Mouse (Mus musculus): ENCODE results near the gene Rock2. TPM values are rescaled to one million over a fixed set of nuclear protein-coding genes. Genes with fewer than 3 reads are reported as not detected.

The Rock2 gene
- polyA plus RNA-seq, 1 experiment, result 3.6 TPM

GRCm38 (mm10) chr12:16912600-16912999 lies 17.9 kb downstream of the Rock2 start:
- Histone ChIP-seq H3K27me3 (ENCODE audit: control insufficient read depth, insufficient read depth, low read length) (no peaks in the 10 kb centered on the region), H3K36me3 (ENCODE audit: control insufficient read depth, insufficient read depth, low read length) (no peaks in the 10 kb centered on the region), H3K4me1 (ENCODE audit: control insufficient read depth, insufficient read depth, insufficient read length, low read length) (peaks cover 2% of the 10 kb centered on the region; the same call in 1 of the 2 replicates), H3K4me3 (ENCODE audit: low read depth, low read length) (no peak overlapping the region), H3K27ac (ENCODE audit: insufficient read depth, low read depth, low read length) (no peak overlapping the region)
- 66% methylated on average over 3 of the region's 3 CpGs for WGBS
- TF ChIP-seq CTCF (IDR thresholded peaks at IDR 0.05; ENCODE audit: extremely low read depth, insufficient read length, insufficient replicate concordance, low read depth, low read length), result no peak
- no peak for TF ChIP-seq POLR2A (IDR thresholded peaks at IDR 0.05; ENCODE audit: low read depth, low read length)

DNA sequence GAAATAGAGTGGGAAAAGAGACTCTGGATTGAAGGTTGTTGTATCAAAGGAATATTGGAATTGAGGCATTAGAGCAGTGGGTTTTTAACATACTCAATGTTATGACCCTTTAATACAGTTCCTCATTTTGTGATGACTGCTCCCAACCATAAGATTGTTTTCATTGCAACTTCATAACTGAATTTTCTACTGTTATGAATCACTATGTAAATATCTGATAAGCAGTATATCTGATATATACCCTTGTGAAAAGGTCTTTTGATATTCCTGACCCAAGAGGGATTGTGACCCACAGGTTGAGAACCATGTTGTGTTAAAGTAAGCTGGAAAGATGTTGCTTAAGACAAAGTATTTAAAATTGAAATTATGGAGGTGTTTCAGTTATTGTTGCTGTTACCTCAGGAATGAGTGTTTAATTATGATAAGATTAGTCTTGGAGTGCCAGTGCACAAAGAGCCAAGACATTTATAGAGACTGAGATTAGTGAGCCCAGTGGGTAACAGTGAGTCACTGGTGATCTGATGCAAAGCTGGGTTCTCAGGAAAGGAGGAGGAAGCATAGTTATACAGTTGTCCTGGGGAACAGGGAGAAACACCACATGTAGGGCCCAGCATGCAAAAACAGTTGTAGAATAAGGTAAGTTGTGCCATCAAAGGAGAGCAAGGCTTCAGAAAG lies 25.6 kb downstream of the Rock2 start:
- Histone ChIP-seq H3K27me3 (ENCODE audit: control insufficient read depth, insufficient read depth, low read length) (no peaks in the 10 kb centered on the region), H3K27ac (ENCODE audit: insufficient read depth, low read depth, low read length) (no peak overlapping the region)

GRCm38 (mm10) chr12:16927889-16928288 lies 33.2 kb downstream of the Rock2 start:
- Histone ChIP-seq H3K27me3 (ENCODE audit: control insufficient read depth, insufficient read depth, low read length) (no peaks in the 10 kb centered on the region), H3K4me3 (ENCODE audit: low read depth, low read length) (no peak overlapping the region)
- 76% methylated on average over 2 of the region's 2 CpGs for WGBS

More for the DNA sequence above, 25.6 kb downstream of the Rock2 start:
- no peaks in the 10 kb centered on the region for H3K36me3 ChIP-seq (ENCODE audit: control insufficient read depth, insufficient read depth, low read length)
- peaks cover 4% of the 10 kb centered on the region; the same call in 1 of the 2 replicates for H3K4me1 ChIP-seq (ENCODE audit: control insufficient read depth, insufficient read depth, insufficient read length, low read length)
- H3K4me3 ChIP-seq (ENCODE audit: low read depth, low read length), result no peak overlapping the region
- no peak for TF ChIP-seq POLR2A (IDR thresholded peaks at IDR 0.05; ENCODE audit: low read depth, low read length)
- no peak for TF ChIP-seq CTCF (IDR thresholded peaks at IDR 0.05; ENCODE audit: extremely low read depth, insufficient read length, insufficient replicate concordance, low read depth, low read length)

DNA sequence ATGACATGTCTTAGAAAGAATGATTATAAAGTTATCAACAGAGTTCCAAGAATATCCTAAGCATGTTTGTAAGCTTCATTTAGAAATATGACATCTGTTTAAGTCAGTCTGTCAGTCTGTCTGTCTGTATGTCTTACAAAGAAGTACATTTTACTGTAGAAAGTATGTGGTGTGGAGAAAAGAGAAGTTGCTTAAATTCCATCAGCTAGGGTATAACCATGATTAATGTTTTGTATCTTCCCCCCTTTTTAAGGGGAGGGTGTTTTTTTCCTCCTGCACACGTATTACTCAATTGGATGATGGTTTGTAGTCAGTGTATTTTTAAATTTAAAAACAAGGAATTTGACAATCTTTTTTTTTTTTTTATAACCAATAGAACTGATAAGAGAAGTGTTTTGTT lies 39.7 kb downstream of the Rock2 start:
- Histone ChIP-seq H3K4me1 (ENCODE audit: control insufficient read depth, insufficient read depth, insufficient read length, low read length) (no peaks in the 10 kb centered on the region), H3K27ac (ENCODE audit: insufficient read depth, low read depth, low read length) (no peak overlapping the region)
- 69% methylated on average over 1 of the region's 1 CpGs for WGBS

More at GRCm38 (mm10) chr12:16927889-16928288, 33.2 kb downstream of the Rock2 start:
- no peak overlapping the region for H3K27ac ChIP-seq (ENCODE audit: insufficient read depth, low read depth, low read length)
- peaks cover 15% of the 10 kb centered on the region for H3K36me3 ChIP-seq (ENCODE audit: control insufficient read depth, insufficient read depth, low read length)
- no peaks in the 10 kb centered on the region for H3K4me1 ChIP-seq (ENCODE audit: control insufficient read depth, insufficient read depth, insufficient read length, low read length)
- TF ChIP-seq CTCF (IDR thresholded peaks at IDR 0.05; ENCODE audit: extremely low read depth, insufficient read length, insufficient replicate concordance, low read depth, low read length) (no peak), POLR2A (IDR thresholded peaks at IDR 0.05; ENCODE audit: low read depth, low read length) (no peak)

DNA sequence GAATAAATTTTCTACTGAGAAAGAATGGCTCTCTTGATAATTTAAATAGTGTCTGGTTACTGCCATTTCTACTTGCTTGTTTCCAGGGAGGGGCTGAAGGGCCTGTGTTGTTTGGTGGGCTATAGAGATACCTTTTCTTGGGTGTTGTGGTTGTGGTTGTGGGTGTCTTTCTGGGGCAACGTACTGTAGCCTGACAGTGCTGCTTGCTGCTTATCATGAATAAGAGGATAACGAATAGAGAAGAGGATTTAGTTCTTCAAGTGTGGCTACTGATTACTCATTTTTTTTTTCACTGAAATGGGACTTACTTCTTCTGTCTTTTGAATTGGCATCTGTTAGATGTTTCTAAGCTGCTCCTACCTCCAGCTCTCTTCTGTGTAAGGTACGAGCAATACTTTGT lies 47.3 kb downstream of the Rock2 start:
- no peaks in the 10 kb centered on the region for H3K4me1 ChIP-seq (ENCODE audit: control insufficient read depth, insufficient read depth, insufficient read length, low read length)
- WGBS, result 88% methylated on average over 3 of the region's 3 CpGs
- no peak overlapping the region for H3K27ac ChIP-seq (ENCODE audit: insufficient read depth, low read depth, low read length)
- no peak for TF ChIP-seq CTCF (IDR thresholded peaks at IDR 0.05; ENCODE audit: extremely low read depth, insufficient read length, insufficient replicate concordance, low read depth, low read length)
- no peaks in the 10 kb centered on the region for H3K27me3 ChIP-seq (ENCODE audit: control insufficient read depth, insufficient read depth, low read length)
- H3K4me3 ChIP-seq (ENCODE audit: low read depth, low read length), result no peak overlapping the region
- H3K36me3 ChIP-seq (ENCODE audit: control insufficient read depth, insufficient read depth, low read length), result peaks cover 20% of the 10 kb centered on the region

More for the DNA sequence above, 39.7 kb downstream of the Rock2 start:
- TF ChIP-seq POLR2A (IDR thresholded peaks at IDR 0.05; ENCODE audit: low read depth, low read length) (no peak), CTCF (IDR thresholded peaks at IDR 0.05; ENCODE audit: extremely low read depth, insufficient read length, insufficient replicate concordance, low read depth, low read length) (no peak)
- Histone ChIP-seq H3K4me3 (ENCODE audit: low read depth, low read length) (no peak overlapping the region), H3K36me3 (ENCODE audit: control insufficient read depth, insufficient read depth, low read length) (peaks cover 8% of the 10 kb centered on the region), H3K27me3 (ENCODE audit: control insufficient read depth, insufficient read depth, low read length) (no peaks in the 10 kb centered on the region)

DNA sequence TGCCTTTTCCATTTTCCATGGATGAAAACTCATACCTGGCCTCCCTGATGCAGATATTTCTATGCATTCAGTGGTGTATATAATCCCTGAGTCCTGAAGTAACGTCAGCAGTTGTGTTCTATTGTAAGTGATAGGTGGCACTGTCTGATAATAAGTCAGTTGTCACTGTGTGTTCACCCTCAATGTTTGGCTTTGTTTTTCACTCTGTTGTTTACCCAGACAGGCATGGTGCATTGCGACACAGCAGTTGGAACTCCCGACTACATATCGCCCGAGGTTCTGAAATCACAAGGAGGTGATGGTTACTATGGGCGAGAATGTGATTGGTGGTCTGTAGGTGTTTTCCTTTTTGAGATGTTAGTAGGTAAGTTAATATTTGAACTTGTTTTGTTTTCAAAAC lies 53.5 kb downstream of the Rock2 start:
- H3K36me3 ChIP-seq (ENCODE audit: control insufficient read depth, insufficient read depth, low read length), result peaks cover 35% of the 10 kb centered on the region
- H3K27me3 ChIP-seq (ENCODE audit: control insufficient read depth, insufficient read depth, low read length), result no peaks in the 10 kb centered on the region
- no peak overlapping the region for H3K27ac ChIP-seq (ENCODE audit: insufficient read depth, low read depth, low read length)
- no peak for TF ChIP-seq CTCF (IDR thresholded peaks at IDR 0.05; ENCODE audit: extremely low read depth, insufficient read length, insufficient replicate concordance, low read depth, low read length)
- no peak for TF ChIP-seq POLR2A (IDR thresholded peaks at IDR 0.05; ENCODE audit: low read depth, low read length)
- no peak overlapping the region for H3K4me3 ChIP-seq (ENCODE audit: low read depth, low read length)
- WGBS, result 76% methylated on average over 6 of the region's 6 CpGs
- H3K4me1 ChIP-seq (ENCODE audit: control insufficient read depth, insufficient read depth, insufficient read length, low read length), result no peaks in the 10 kb centered on the region

DNA sequence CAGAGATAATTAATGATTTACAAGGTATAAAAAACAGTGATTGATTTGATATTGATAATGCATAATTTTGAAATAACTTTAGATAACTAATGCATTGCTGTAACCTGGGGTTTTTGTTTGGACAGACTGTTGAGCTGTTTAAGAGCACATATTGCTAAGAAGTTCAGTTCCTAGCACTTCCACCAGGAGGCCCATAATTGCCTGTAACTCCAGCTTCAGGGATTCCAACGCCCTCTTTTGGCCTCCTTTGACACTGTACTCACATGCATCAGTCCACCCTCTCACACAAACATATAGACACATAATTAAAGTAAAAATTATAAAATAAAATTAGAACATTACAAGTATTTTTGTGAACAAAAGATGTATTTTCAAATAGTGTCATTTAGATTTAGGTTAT lies 64.2 kb downstream of the Rock2 start:
- Histone ChIP-seq H3K36me3 (ENCODE audit: control insufficient read depth, insufficient read depth, low read length) (peaks cover 56% of the 10 kb centered on the region), H3K27ac (ENCODE audit: insufficient read depth, low read depth, low read length) (no peak overlapping the region), H3K4me3 (ENCODE audit: low read depth, low read length) (no peak overlapping the region), H3K27me3 (ENCODE audit: control insufficient read depth, insufficient read depth, low read length) (no peaks in the 10 kb centered on the region; the same call in 1 of the 2 replicates), H3K4me1 (ENCODE audit: control insufficient read depth, insufficient read depth, insufficient read length, low read length) (no peaks in the 10 kb centered on the region)
- TF ChIP-seq CTCF (IDR thresholded peaks at IDR 0.05; ENCODE audit: extremely low read depth, insufficient read length, insufficient replicate concordance, low read depth, low read length) (0 out of 2 replicates have a peak, but pooled peaks have one; percentile 15), POLR2A (IDR thresholded peaks at IDR 0.05; ENCODE audit: low read depth, low read length) (no peak)
- WGBS, result 57% methylated on average over 1 of the region's 1 CpGs

All from small intestine, adult 2 months (tissue).